Mouse (Mus musculus): ENCODE data around the gene Mrpl37. TPM values are rescaled to one million over a fixed set of nuclear protein-coding genes. Genes with fewer than 3 reads are reported as not detected.

Gene Mrpl37
- polyA plus RNA-seq, 1 experiment from 2014 or later, result 87.8 TPM

DNA sequence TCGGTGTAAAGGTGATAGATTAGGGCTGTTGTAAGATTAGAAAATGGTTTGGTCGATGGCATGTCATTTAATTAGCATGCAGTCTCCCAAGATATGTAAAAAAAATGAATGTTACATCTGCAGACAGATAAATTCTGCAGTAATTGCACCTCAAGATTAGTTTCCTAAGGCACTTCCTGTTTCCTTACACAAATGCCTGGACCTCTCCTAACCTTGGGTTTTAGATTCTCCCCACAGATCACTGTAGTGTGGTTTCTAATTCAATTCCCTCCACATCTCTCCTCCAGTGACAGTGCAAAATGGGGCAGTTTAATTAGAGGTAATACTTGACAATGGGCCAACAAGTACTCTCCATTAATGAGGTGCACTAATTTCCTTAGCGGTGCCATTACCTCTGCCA lies 3.5 kb downstream of the Mrpl37 start:
- Histone ChIP-seq H3K4me1 (peaks cover 19% of the 10 kb centered on the region), H3K4me2 (no peak overlapping the region), H3K36me3 (peaks cover 65% of the 10 kb centered on the region), H3K4me3 (no peak overlapping the region), H3K27me3 (no peaks in the 10 kb centered on the region), H3K9ac (no peak overlapping the region), H3K27ac (no peak overlapping the region), H3K9me3 (no peaks in the 10 kb centered on the region)
- ATAC-seq (ENCODE audit: insufficient number of reproducible peaks, low FRiP score, low TSS enrichment, low read depth), result no peak
- 90% methylated on average over 3 of the region's 3 CpGs for WGBS

DNA sequence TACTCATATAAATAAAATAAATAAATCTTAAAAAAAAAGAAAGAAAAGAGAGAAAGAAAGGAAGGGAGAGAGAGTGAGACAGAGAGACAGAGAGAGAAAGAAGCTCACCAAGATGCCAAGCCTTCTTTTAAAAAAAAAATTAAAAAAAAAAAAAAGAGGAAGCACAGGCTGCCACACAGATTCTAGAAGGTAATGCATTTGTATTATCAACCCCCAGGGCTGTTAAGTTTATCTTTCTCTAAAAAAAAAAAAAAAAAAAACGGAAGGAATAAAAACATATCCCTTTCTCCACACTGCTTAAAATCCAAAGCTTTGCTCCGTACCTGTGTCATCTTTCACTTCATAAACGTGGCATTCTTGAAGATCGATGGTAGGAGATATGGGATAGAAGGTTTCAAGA lies 5.1 kb downstream of the Mrpl37 start:
- Histone ChIP-seq H3K4me2 (no peak overlapping the region), H3K36me3 (peaks cover 81% of the 10 kb centered on the region), H3K9ac (no peak overlapping the region), H3K4me3 (no peak overlapping the region), H3K27ac (no peak overlapping the region), H3K9me3 (no peaks in the 10 kb centered on the region), H3K4me1 (peaks cover 11% of the 10 kb centered on the region), H3K27me3 (no peaks in the 10 kb centered on the region)
- ATAC-seq (ENCODE audit: insufficient number of reproducible peaks, low FRiP score, low TSS enrichment, low read depth), result no peak
- WGBS, result 89% methylated on average over 4 of the region's 4 CpGs

DNA sequence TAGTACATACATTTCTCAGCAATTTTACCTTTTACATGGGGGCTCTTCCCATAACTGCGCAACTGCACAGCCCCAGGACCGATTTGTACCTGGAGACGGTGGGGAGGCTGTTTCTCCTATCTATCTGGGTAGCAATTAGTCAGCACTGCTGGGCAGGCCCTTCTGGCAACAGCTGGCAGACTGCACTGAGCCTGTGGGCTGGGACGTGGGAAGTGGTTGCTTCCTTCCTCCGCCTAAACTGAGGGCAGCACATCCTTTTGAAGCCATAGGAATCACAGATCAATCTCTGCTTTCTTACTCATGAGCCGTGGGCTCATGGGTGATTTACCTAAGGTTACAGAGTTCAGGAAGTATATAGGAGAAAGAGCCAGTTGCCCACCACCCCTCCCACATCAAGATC lies 7.9 kb downstream of the Mrpl37 start:
- H3K4me3 ChIP-seq, result no peak overlapping the region
- no peaks in the 10 kb centered on the region for H3K9me3 ChIP-seq
- no peak for ATAC-seq (ENCODE audit: insufficient number of reproducible peaks, low FRiP score, low TSS enrichment, low read depth)
- H3K4me1 ChIP-seq, result no peaks in the 10 kb centered on the region; the same call in 1 of the 2 replicates
- no peaks in the 10 kb centered on the region for H3K27me3 ChIP-seq
- H3K4me2 ChIP-seq, result no peak overlapping the region
- no peak overlapping the region for H3K27ac ChIP-seq
- 72% methylated on average over 6 of the region's 6 CpGs for WGBS
- peaks cover 73% of the 10 kb centered on the region for H3K36me3 ChIP-seq
- H3K9ac ChIP-seq, result no peak overlapping the region

- H3K4me2 ChIP-seq, result no peak overlapping the region
- H3K9me3 ChIP-seq, result no peaks in the 10 kb centered on the region
- no peaks in the 10 kb centered on the region for H3K27me3 ChIP-seq
- no peak overlapping the region for H3K27ac ChIP-seq
- H3K9ac ChIP-seq, result no peak overlapping the region
- no peak for ATAC-seq (ENCODE audit: insufficient number of reproducible peaks, low FRiP score, low TSS enrichment, low read depth)
- H3K36me3 ChIP-seq, result peaks cover 69% of the 10 kb centered on the region
- WGBS, result 88% methylated on average over 5 of the region's 5 CpGs
- no peak overlapping the region for H3K4me3 ChIP-seq
- H3K4me1 ChIP-seq, result no peaks in the 10 kb centered on the region; the same call in 1 of the 2 replicates
These were observed 8.3 kb downstream of the Mrpl37 start for GRCm38 (mm10) chr4:107058346-107058745.

DNA sequence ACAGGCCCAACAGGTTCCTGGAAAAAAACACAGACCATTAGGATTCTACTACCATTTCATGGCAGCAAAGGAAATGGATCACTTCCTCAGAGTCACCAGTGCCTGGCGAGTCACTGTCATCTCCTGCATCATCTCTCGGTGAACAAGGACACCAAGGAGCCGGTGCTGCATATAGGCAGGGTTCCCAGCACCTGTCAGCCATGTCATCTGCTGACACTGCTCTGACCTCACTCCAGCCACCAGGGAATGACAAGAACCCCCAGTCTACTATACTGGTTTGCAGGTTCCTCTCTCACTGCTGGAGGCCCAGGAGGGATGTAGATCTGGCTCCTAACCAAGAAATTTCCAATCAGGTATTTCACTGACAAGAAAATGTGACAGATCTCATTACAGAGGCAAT lies 10.6 kb downstream of the Mrpl37 start:
- 71% methylated on average over 3 of the region's 3 CpGs for WGBS
- H3K4me3 ChIP-seq, result no peak overlapping the region
- no peak overlapping the region for H3K9ac ChIP-seq
- no peaks in the 10 kb centered on the region for H3K27me3 ChIP-seq
- H3K27ac ChIP-seq, result 0 out of 2 replicates have a peak overlapping the region, but pooled peaks have one; percentile 18
- H3K4me1 ChIP-seq, result no peaks in the 10 kb centered on the region; the same call in 1 of the 2 replicates
- no peaks in the 10 kb centered on the region for H3K9me3 ChIP-seq
- ATAC-seq (ENCODE audit: insufficient number of reproducible peaks, low FRiP score, low TSS enrichment, low read depth), result no peak
- no peak overlapping the region for H3K4me2 ChIP-seq
- H3K36me3 ChIP-seq, result peaks cover 50% of the 10 kb centered on the region

DNA sequence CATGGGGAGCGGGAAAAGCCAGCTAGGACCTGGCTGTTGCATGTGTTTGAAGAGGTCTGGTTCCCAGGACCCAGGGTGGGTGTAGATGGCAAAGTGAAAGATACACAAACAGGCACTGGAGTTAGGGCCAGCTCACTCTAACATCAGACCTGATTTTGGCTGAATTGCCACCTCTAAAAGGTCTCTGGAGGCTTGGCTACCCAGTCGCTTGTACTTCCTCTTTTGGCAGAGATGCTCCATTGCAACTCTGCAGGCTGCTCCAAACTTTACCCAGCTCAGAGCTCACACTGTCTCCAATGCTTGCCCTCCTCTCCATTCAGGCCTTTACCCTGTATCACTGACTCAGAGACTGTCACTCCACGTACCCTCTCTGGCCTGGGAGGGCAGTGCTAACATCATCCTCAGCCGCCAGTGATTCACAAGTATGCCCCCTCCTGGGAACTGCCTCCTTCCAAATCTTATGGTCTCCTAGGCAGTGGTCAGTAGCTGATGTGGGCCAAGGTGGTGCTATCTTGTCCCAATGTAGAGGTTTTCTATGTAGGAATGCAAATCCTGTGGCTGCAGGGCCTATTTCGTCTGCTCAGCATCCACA lies 13.6 kb downstream of the Mrpl37 start:
- Histone ChIP-seq H3K27ac (0 out of 2 replicates have a peak overlapping the region, but pooled peaks have one; percentile 9), H3K9me3 (no peaks in the 10 kb centered on the region)

GRCm38 (mm10) chr4:107051889-107052288 lies 14.8 kb downstream of the Mrpl37 start:
- Histone ChIP-seq H3K4me1 (no peaks in the 10 kb centered on the region; the same call in 1 of the 2 replicates), H3K9ac (no peak overlapping the region), H3K36me3 (peaks cover 32% of the 10 kb centered on the region), H3K4me2 (no peak overlapping the region), H3K27ac (no peak overlapping the region), H3K27me3 (no peaks in the 10 kb centered on the region), H3K4me3 (no peak overlapping the region), H3K9me3 (no peaks in the 10 kb centered on the region)
- ATAC-seq (ENCODE audit: insufficient number of reproducible peaks, low FRiP score, low TSS enrichment, low read depth), result no peak
- WGBS, result 55% methylated on average over 4 of the region's 4 CpGs

More for the DNA sequence above, 13.6 kb downstream of the Mrpl37 start:
- peaks cover 31% of the 10 kb centered on the region for H3K36me3 ChIP-seq
- 48% methylated on average over 5 of the region's 5 CpGs for WGBS
- no peak overlapping the region for H3K4me2 ChIP-seq
- no peak for ATAC-seq (ENCODE audit: insufficient number of reproducible peaks, low FRiP score, low TSS enrichment, low read depth)
- H3K9ac ChIP-seq, result no peak overlapping the region
- H3K4me3 ChIP-seq, result no peak overlapping the region
- no peaks in the 10 kb centered on the region for H3K27me3 ChIP-seq
- H3K4me1 ChIP-seq, result no peaks in the 10 kb centered on the region; the same call in 1 of the 2 replicates

DNA sequence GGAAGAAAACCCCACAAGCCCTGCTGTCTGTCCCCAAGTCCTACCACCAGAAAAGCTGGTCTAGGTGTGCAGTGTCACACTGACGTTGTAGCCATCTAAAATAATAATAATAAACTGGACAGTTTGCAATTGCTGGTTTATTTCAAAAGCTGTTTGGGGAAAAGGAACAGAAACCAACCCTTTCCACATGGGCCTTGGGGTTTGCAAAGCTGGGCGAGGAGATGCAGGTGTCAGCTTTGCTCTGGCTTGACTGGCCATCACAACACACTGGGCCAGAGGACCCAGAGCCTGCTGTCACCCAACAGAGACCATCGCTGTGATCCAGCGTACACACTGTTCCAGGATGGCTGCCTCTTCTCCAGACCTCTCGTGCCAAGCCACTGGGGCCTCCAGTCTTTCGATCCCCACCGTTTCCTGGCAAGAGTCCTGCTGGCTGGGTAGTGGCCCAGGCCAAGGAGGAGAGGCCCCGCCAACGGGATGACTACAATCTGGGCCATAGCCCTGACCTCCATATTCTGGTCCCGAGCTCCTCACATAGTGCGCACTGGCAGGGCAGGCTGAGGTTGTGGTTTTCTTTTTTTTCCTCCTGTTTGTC lies 18.0 kb downstream of the Mrpl37 start:
- Histone ChIP-seq H3K27me3 (no peaks in the 10 kb centered on the region), H3K4me3 (no peak overlapping the region), H3K4me2 (no peak overlapping the region), H3K9ac (no peak overlapping the region), H3K36me3 (peaks cover 44% of the 10 kb centered on the region), H3K9me3 (no peaks in the 10 kb centered on the region), H3K27ac (no peak overlapping the region), H3K4me1 (no peaks in the 10 kb centered on the region)
- no peak for ATAC-seq (ENCODE audit: insufficient number of reproducible peaks, low FRiP score, low TSS enrichment, low read depth)
- WGBS, result 87% methylated on average over 11 of the region's 11 CpGs

GRCm38 (mm10) chr4:107047806-107048205 lies 18.9 kb downstream of the Mrpl37 start:
- no peak for ATAC-seq (ENCODE audit: insufficient number of reproducible peaks, low FRiP score, low TSS enrichment, low read depth)
- H3K9me3 ChIP-seq, result no peaks in the 10 kb centered on the region
- no peaks in the 10 kb centered on the region for H3K27me3 ChIP-seq
- no peak overlapping the region for H3K4me3 ChIP-seq
- no peak overlapping the region for H3K9ac ChIP-seq
- peaks cover 48% of the 10 kb centered on the region for H3K36me3 ChIP-seq
- H3K4me2 ChIP-seq, result no peak overlapping the region
- 86% methylated on average over 5 of the region's 5 CpGs for WGBS
- H3K4me1 ChIP-seq, result no peaks in the 10 kb centered on the region
- no peak overlapping the region for H3K27ac ChIP-seq

GRCm38 (mm10) chr4:107045188-107045587 lies 21.5 kb downstream of the Mrpl37 start:
- H3K4me1 ChIP-seq, result no peaks in the 10 kb centered on the region
- no peak overlapping the region for H3K4me3 ChIP-seq
- ATAC-seq (ENCODE audit: insufficient number of reproducible peaks, low FRiP score, low TSS enrichment, low read depth), result no peak
- no peak overlapping the region for H3K9ac ChIP-seq
- peaks cover 71% of the 10 kb centered on the region for H3K36me3 ChIP-seq
- H3K27ac ChIP-seq, result no peak overlapping the region
- no peaks in the 10 kb centered on the region for H3K9me3 ChIP-seq
- no peaks in the 10 kb centered on the region for H3K27me3 ChIP-seq
- H3K4me2 ChIP-seq, result no peak overlapping the region
- 96% methylated on average over 13 of the region's 13 CpGs for WGBS

- Histone ChIP-seq H3K4me1 (no peaks in the 10 kb centered on the region), H3K9ac (no peak overlapping the region), H3K36me3 (peaks cover 79% of the 10 kb centered on the region), H3K9me3 (no peaks in the 10 kb centered on the region), H3K4me3 (no peak overlapping the region), H3K4me2 (no peak overlapping the region), H3K27me3 (no peaks in the 10 kb centered on the region), H3K27ac (no peak overlapping the region)
- WGBS, result 91% methylated on average over 6 of the region's 6 CpGs
- no peak for ATAC-seq (ENCODE audit: insufficient number of reproducible peaks, low FRiP score, low TSS enrichment, low read depth)
These were observed 24.4 kb downstream of the Mrpl37 start for GRCm38 (mm10) chr4:107042304-107042703.

GRCm38 (mm10) chr4:107039270-107039669 lies 27.4 kb downstream of the Mrpl37 start:
- no peaks in the 10 kb centered on the region for H3K4me1 ChIP-seq
- H3K4me2 ChIP-seq, result no peak overlapping the region
- no peak overlapping the region for H3K4me3 ChIP-seq
- no peaks in the 10 kb centered on the region for H3K9me3 ChIP-seq
- 77% methylated on average over 8 of the region's 8 CpGs for WGBS
- H3K36me3 ChIP-seq, result peaks cover 84% of the 10 kb centered on the region
- ATAC-seq (ENCODE audit: insufficient number of reproducible peaks, low FRiP score, low TSS enrichment, low read depth), result no peak
- H3K27me3 ChIP-seq, result no peaks in the 10 kb centered on the region
- H3K27ac ChIP-seq, result no peak overlapping the region
- H3K9ac ChIP-seq, result no peak overlapping the region

Measured in limb, embryonic 15.5 days (tissue).